Mouse (Mus musculus): ENCODE data around the gene Nfe2l1.

GRCm38 (mm10) chr11:96839877-96840276 lies 10.1 kb upstream of the Nfe2l1 start:
- TF ChIP-seq CTCF (IDR thresholded peaks at IDR 0.05; ENCODE audit: low read depth), result no peak
- no peak for TF ChIP-seq EP300 (IDR thresholded peaks at IDR 0.05; ENCODE audit: low read depth)

All from heart, postnatal 0 days (tissue).